Comparison of ENCODE assay signal across 16 mouse cellular contexts in genomic region chr3:56362543-56362942, GRCm38 (mm10).
DNase-seq lines count a peak whose midpoint lies in the region; ATAC-seq lines count a peak whose summit lies in the region.
"Had no signal": no experiment of that assay in that cellular context is flagged by ENCODE, and none has a peak within 500 bp of the region (broad histone marks: within the 10 kb centered on the region; RNA-seq: fewer than 3 reads in every experiment).

No protein-coding gene starts in this region.

- intact Hi-C loops in left cerebral cortex, postnatal 36 days (cut with DNase I), result loop anchor here (5.0 kb wide), 1 partner anchor 180 kb away; the partner anchor contains the start of gene Nbea

- no peak overlapping the region; the same call in 1 of the 2 replicates for H3K27ac ChIP-seq in hindbrain, embryonic 15.5 days (replicated peaks)
- H3K27ac ChIP-seq in hindbrain, embryonic 10.5 days, result no peak overlapping the region
- peak overlapping the region; percentile 85 for H3K27ac ChIP-seq in forebrain, embryonic 16.5 days (ENCODE audit: low read length)
- H3K27ac ChIP-seq: hindbrain, embryonic 12.5 days; intestine, embryonic 15.5 days; liver, embryonic 12.5 days had no signal

- no peaks in the 10 kb centered on the region for H3K27me3 ChIP-seq in hindbrain, embryonic 15.5 days
- H3K27me3 ChIP-seq in hindbrain, embryonic 10.5 days (ENCODE audit: insufficient read depth, poor library complexity, severe bottlenecking), result no peaks in the 10 kb centered on the region
- no peaks in the 10 kb centered on the region for H3K27me3 ChIP-seq in forebrain, embryonic 16.5 days (replicated peaks; ENCODE audit: control insufficient read depth, insufficient read depth, low read length)
- H3K27me3 ChIP-seq: hindbrain, embryonic 12.5 days; intestine, embryonic 15.5 days; liver, embryonic 12.5 days had no signal

- H3K9me3 ChIP-seq in hindbrain, embryonic 15.5 days, result no peaks in the 10 kb centered on the region
- no peaks in the 10 kb centered on the region for H3K9me3 ChIP-seq in hindbrain, embryonic 10.5 days
- H3K9me3 ChIP-seq in forebrain, embryonic 16.5 days (ENCODE audit: control insufficient read depth, low read length), result no peaks in the 10 kb centered on the region
- H3K9me3 ChIP-seq: hindbrain, embryonic 12.5 days; intestine, embryonic 15.5 days; liver, embryonic 12.5 days had no signal

- ATAC-seq in hindbrain, embryonic 15.5 days (ENCODE audit: low FRiP score, low read depth), result 0 out of 2 replicates have a peak, but pooled peaks have one; percentile 34
- ATAC-seq in forebrain, embryonic 16.5 days, result peak; percentile 96
- ATAC-seq: intestine, embryonic 15.5 days; liver, embryonic 12.5 days had no signal

- no peaks in the 10 kb centered on the region for H3K4me1 ChIP-seq in hindbrain, embryonic 15.5 days (replicated peaks)
- H3K4me1 ChIP-seq in hindbrain, embryonic 10.5 days (replicated peaks), result no peaks in the 10 kb centered on the region
- peaks cover 3% of the 10 kb centered on the region; the same call in 1 of the 2 replicates for H3K4me1 ChIP-seq in forebrain, embryonic 16.5 days (replicated peaks; ENCODE audit: control insufficient read depth, insufficient read depth, low read length)
- H3K4me1 ChIP-seq: hindbrain, embryonic 12.5 days; intestine, embryonic 15.5 days; liver, embryonic 12.5 days had no signal

- no peaks in the 10 kb centered on the region for H3K36me3 ChIP-seq in hindbrain, embryonic 15.5 days
- H3K36me3 ChIP-seq in hindbrain, embryonic 10.5 days, result no peaks in the 10 kb centered on the region
- H3K36me3 ChIP-seq in forebrain, embryonic 16.5 days (ENCODE audit: control insufficient read depth, insufficient read depth), result no peaks in the 10 kb centered on the region
- H3K36me3 ChIP-seq: hindbrain, embryonic 12.5 days; intestine, embryonic 15.5 days; liver, embryonic 12.5 days had no signal

- 70% methylated on average over 2 of the region's 2 CpGs for WGBS in hindbrain, embryonic 15.5 days
- 89% methylated on average over 2 of the region's 2 CpGs for WGBS in hindbrain, embryonic 10.5 days
- 43% methylated on average over 2 of the region's 2 CpGs for WGBS in forebrain, embryonic 16.5 days

- no peak overlapping the region for H3K9ac ChIP-seq in hindbrain, embryonic 15.5 days
- H3K9ac ChIP-seq in forebrain, embryonic 16.5 days (replicated peaks; ENCODE audit: low read depth, low read length), result no peak overlapping the region
- H3K9ac ChIP-seq: hindbrain, embryonic 12.5 days; intestine, embryonic 15.5 days; liver, embryonic 12.5 days had no signal

- no peak overlapping the region for H3K4me3 ChIP-seq in hindbrain, embryonic 15.5 days
- H3K4me3 ChIP-seq in hindbrain, embryonic 10.5 days, result no peak overlapping the region
- H3K4me3 ChIP-seq in forebrain, embryonic 16.5 days (replicated peaks; ENCODE audit: low read length), result no peak overlapping the region
- H3K4me3 ChIP-seq: hindbrain, embryonic 12.5 days; intestine, embryonic 15.5 days; liver, embryonic 12.5 days had no signal

- H3K4me2 ChIP-seq in hindbrain, embryonic 15.5 days, result no peak overlapping the region
- H3K4me2 ChIP-seq in forebrain, embryonic 16.5 days (ENCODE audit: low read length), result no peak overlapping the region
- H3K4me2 ChIP-seq: hindbrain, embryonic 12.5 days; intestine, embryonic 15.5 days; liver, embryonic 12.5 days had no signal

- DNase-seq in hindbrain, embryonic 10.5 days (ENCODE audit: low spot score), result no peak
- peak; percentile 57 for DNase-seq in layer of hippocampus, adult 9-10 months (ENCODE audit: low spot score)
- peak; percentile 21 to 23 for DNase-seq in left cerebral cortex, postnatal 36 days (ENCODE audit: low spot score in 2 of 2)
- DNase-seq in urinary bladder, postnatal 25 days (ENCODE audit: low spot score), result no peak
- no peak for DNase-seq in lung, postnatal 4 days
- DNase-seq in cerebellum, adult 18-20 months, result no peak
- DNase-seq: B cell, adult 2 months; cerebellum, adult 8-10 months; heart, adult 18-20 months; retina, postnatal 1 day; thymus, adult 18-20 months had no signal

Comparison
In these comparisons a context has a peak if more than half of its experiments do, and no peak if none do; other contexts are left out.
1. DNase-seq: peak in layer of hippocampus, adult 9-10 months (single experiment) and left cerebral cortex, postnatal 36 days (2 of 2); none in hindbrain, embryonic 10.5 days (single experiment), urinary bladder, postnatal 25 days (single experiment), lung, postnatal 4 days (0 of 2) and cerebellum, adult 18-20 months (0 of 2).